Mouse (Mus musculus): Measurements from ENCODE around the gene Manba.

DNA sequence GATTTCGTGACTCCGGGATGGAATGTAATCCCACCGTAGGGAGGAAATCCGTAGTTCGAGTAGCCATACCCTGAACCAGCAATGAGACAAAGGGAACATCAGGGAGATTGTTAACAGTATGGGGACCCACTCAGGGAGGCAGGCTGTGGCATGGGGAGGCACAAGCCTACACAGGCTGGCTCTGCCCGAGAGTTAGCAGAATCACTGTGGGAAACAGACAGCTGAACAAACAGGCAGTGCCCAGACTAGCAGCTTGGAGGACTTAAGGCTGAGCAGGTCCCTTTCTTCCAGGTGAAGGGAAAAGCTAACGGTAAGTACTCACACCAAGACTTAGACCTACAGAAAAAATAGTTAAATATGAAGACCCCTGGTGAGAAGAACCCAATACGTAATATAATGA is 121.2 kb downstream of the Manba start:
- TF ChIP-seq MYOD1 (IDR thresholded peaks at IDR 0.05; ENCODE audit: control insufficient read depth in 1 of 3, insufficient read length in 2 of 3, low read depth in 2 of 3) (peak in 1 of 3 experiments; percentile 56), POLR2A (IDR thresholded peaks at IDR 0.05; ENCODE audit: insufficient read length, low read depth) (no peak), POLR2AphosphoS2 (IDR thresholded peaks at IDR 0.05; ENCODE audit: insufficient read length, low read depth) (no peak), USF1 (IDR thresholded peaks at IDR 0.05; ENCODE audit: low read depth) (no peak), MYOG (IDR thresholded peaks at IDR 0.05; ENCODE audit: control insufficient read depth in 1 of 3, insufficient read depth in 1 of 3, insufficient read length in 2 of 3, low read depth in 2 of 3) (no peak)
